Mouse (Mus musculus) testis, adult 2 months (tissue): ENCODE results near the gene Gpr119.

ENCODE experiments used
- CTCF ChIP-seq: fragments of 200-500 bp; IDR thresholded peaks from 2 replicates; pipeline ENCODE4 v1.5.1; 2012; ENCODE audit warnings: low read depth, mild to moderate bottlenecking, inconsistent platforms, low read length, moderate library complexity; ENCODE audit not compliant: control insufficient read depth, insufficient read depth, insufficient replicate concordance
- POLR2A ChIP-seq: fragments of 200-500 bp; IDR thresholded peaks from 2 replicates; pipeline ENCODE4 v1.6.1; 2012; ENCODE audit warnings: low read depth, mild to moderate bottlenecking, inconsistent platforms, low read length, moderate library complexity; ENCODE audit not compliant: control insufficient read depth

- TF ChIP-seq POLR2A, result no peak
- TF ChIP-seq CTCF, result no peak
Measured at GRCm38 (mm10) chrX:48624054-48624420, 50.2 kb downstream of the Gpr119 start.
